Mouse (Mus musculus) kidney, postnatal 14 days (tissue): Measurements from ENCODE around the gene Gtf2i.
"Not testable (repeated sequence)": the region's sequence is repeated elsewhere in the genome, so short reads cannot be mapped to it uniquely, and the experiment has no call there.

ENCODE experiments used
- DNase-seq: peaks from one replicate; pipeline ENCODE4 v3.0.0; 2022; ENCODE audit warnings: mixed read lengths

Gene Gtf2i

GRCm38 (mm10) chr5:134314688-134315622 lies at the start of gene Gtf2i:
Gtf2i (minus strand) TSS chr5:134314760.
- DNase-seq, result peak; percentile 97

GRCm38 (mm10) chr5:134359101-134359500 lies 44.5 kb upstream of the Gtf2i start:
- no peak for DNase-seq

- DNase-seq, result not testable (repeated sequence)
These were observed 40.8 kb upstream of the Gtf2i start for GRCm38 (mm10) chr5:134355372-134355771.

GRCm38 (mm10) chr5:134353117-134353516 lies 38.6 kb upstream of the Gtf2i start:
- DNase-seq, result no peak

GRCm38 (mm10) chr5:134352527-134353001 lies 38.0 kb upstream of the Gtf2i start:
- no peak for DNase-seq

- DNase-seq, result peak; percentile 64
These were observed 36.1 kb upstream of the Gtf2i start for GRCm38 (mm10) chr5:134350660-134351059.

GRCm38 (mm10) chr5:134347066-134347465 lies 32.5 kb upstream of the Gtf2i start:
- DNase-seq, result no peak

- no peak for DNase-seq
These were observed 30.9 kb upstream of the Gtf2i start for GRCm38 (mm10) chr5:134345449-134345848.

GRCm38 (mm10) chr5:134344076-134344475 lies 29.5 kb upstream of the Gtf2i start:
- DNase-seq, result no peak

GRCm38 (mm10) chr5:134343530-134343929 lies 29.0 kb upstream of the Gtf2i start:
- DNase-seq, result not testable (repeated sequence)

- DNase-seq, result peak; percentile 47
These were observed 28.1 kb upstream of the Gtf2i start for GRCm38 (mm10) chr5:134342503-134343205.

GRCm38 (mm10) chr5:134341721-134342120 lies 27.2 kb upstream of the Gtf2i start:
- DNase-seq, result no peak

- peak; percentile 37 for DNase-seq
These were observed 26.8 kb upstream of the Gtf2i start for GRCm38 (mm10) chr5:134341321-134341720.

- no peak for DNase-seq
These were observed 25.6 kb upstream of the Gtf2i start for GRCm38 (mm10) chr5:134340101-134340522.

- DNase-seq, result not testable (repeated sequence)
These were observed 22.5 kb upstream of the Gtf2i start for GRCm38 (mm10) chr5:134337012-134337411.

GRCm38 (mm10) chr5:134332743-134333142 lies 18.2 kb upstream of the Gtf2i start:
- DNase-seq, result peak; percentile 47

- DNase-seq, result no peak
These were observed 15.5 kb upstream of the Gtf2i start for GRCm38 (mm10) chr5:134330082-134330481.

- no peak for DNase-seq
These were observed 14.8 kb upstream of the Gtf2i start for GRCm38 (mm10) chr5:134329311-134329710.

- DNase-seq, result no peak
These were observed 14.0 kb upstream of the Gtf2i start for GRCm38 (mm10) chr5:134328482-134329001.

- no peak for DNase-seq
These were observed 11.5 kb upstream of the Gtf2i start for GRCm38 (mm10) chr5:134325856-134326566.

GRCm38 (mm10) chr5:134323869-134324268 lies 9.3 kb upstream of the Gtf2i start:
- no peak for DNase-seq

- DNase-seq, result no peak
These were observed 8.8 kb upstream of the Gtf2i start for GRCm38 (mm10) chr5:134323311-134323710.

- DNase-seq, result no peak
These were observed 7.8 kb upstream of the Gtf2i start for GRCm38 (mm10) chr5:134322355-134322754.
